Mouse (Mus musculus): ENCODE data around the gene Bhlhe23.

Gene Bhlhe23

GRCm38 (mm10) chr2:180775223-180775622 is 1.5 kb downstream of the Bhlhe23 start:
- DNase-seq (ENCODE audit: low spot score) = no peak

DNA sequence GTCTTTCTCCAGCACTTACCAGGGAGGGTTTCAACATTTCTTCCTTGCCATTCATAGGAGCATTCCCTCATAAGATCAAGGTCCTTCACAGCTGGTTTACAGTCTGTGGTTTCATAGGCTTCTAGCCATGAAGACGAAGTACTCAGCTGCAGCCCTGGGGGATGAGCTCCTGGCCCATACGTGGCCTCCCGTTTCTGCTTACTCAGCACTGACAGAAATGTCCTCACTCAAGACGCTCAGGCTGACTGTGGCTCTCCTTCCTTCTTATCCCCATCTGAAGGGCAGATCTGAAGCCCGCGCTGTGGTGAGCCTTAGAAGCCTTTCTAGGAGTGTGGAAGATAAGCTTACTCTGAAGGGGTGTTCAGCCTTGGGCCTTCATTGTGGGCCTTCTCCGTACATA is 11.0 kb downstream of the Bhlhe23 start:
- no peak for DNase-seq (ENCODE audit: low spot score)

GRCm38 (mm10) chr2:180764986-180765385 is 11.7 kb downstream of the Bhlhe23 start:
- DNase-seq (ENCODE audit: low spot score) = no peak

DNA sequence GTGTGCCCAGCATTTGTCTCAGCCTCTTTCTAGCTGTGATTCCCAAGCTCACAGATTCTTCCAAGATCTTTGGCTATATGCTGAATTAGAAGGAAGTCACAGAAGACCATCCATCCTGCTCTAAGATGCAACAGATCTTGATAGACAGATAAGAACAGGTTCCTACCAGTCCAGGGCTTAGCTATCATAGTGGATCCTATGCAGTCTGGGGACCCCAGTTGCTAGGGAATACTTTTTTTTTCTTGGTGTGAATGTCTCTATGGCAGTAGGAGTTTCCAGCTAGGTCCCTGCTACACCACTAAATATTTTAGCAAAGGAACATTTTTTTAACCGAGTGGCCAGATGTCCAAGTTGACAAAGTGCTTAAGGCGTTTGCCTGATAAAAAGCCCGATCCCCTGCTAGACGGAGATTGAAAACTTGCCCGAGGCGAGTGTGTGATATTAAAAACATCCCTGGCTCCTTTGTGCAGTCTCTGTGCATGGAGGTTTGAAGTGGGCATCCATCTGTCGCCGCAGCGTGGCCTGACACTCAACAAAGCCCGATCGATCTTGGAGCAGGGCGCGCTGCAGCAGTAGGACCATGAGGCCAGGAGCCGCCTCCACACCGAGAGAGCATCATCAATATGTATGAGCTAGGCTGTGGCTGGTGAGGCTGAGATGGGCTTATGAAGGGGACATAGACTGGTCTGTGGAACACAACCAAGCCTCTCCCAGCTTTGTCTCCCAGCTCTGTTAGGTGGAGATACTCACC is 18.0 kb downstream of the Bhlhe23 start:
- no peak for DNase-seq (ENCODE audit: low spot score)

DNA sequence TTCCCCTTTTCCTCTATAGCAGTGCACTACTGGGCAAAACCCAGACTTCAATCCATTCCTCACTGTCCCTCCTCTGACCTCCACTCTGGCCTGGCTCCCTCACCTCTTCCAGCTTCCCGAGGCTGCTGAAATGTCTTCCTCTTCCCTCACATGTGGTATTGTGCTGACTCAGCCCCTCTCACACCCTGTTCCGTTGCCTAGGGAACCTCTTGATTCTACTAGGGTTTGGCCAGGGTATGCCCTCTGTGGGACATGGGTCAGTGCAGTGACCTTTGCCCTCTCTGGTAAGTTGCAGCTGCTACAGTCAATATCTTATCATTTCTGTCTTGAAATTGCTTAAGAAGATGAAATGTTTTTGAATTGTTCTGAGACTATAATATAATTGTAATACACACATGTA is 19.9 kb downstream of the Bhlhe23 start:
- no peak for DNase-seq (ENCODE audit: low spot score)

DNA sequence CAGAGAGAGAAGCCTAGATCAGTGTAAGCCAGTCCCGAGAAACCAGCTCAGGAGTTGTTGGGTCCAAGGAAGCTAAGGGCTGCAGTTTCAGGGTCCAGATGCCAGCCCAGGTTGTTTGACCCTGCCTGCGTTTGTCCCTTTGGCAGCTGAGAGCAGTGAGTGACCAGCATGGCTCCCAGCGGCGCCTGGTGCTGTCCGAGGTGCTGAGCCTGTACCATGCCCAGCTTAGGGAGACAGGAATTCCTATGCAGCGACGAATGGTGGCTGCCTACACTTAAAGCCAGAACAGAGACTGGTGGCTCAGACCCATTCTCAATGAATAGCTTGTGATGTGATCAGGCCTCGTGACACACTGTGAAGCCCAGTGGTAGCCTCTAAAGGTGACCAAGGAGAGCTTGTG is 20.8 kb downstream of the Bhlhe23 start:
- DNase-seq (ENCODE audit: low spot score) = no peak

- no peak for DNase-seq (ENCODE audit: low spot score)
Observed at GRCm38 (mm10) chr2:180754976-180755688, 21.6 kb downstream of the Bhlhe23 start.

DNA sequence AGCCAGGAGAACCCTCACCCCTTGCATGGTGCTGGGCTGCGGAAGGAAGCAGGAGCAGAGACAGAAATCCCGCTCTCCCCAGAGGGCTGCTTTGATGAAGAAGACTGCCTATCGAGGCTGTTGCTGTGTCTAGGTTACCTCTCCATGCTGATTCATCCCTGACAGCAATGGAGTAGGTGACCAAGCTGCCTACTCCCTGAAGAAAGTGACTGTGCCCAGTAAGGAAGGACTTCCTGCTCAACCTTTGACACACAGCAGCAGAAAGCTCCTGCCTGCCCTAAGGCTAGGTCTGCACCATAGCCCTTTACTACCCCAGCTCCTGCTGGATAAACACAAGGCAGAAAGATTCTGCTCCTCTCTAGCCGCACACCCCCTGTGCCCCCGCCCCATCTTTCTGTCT is 27.8 kb downstream of the Bhlhe23 start:
- no peak for DNase-seq (ENCODE audit: low spot score)

DNA sequence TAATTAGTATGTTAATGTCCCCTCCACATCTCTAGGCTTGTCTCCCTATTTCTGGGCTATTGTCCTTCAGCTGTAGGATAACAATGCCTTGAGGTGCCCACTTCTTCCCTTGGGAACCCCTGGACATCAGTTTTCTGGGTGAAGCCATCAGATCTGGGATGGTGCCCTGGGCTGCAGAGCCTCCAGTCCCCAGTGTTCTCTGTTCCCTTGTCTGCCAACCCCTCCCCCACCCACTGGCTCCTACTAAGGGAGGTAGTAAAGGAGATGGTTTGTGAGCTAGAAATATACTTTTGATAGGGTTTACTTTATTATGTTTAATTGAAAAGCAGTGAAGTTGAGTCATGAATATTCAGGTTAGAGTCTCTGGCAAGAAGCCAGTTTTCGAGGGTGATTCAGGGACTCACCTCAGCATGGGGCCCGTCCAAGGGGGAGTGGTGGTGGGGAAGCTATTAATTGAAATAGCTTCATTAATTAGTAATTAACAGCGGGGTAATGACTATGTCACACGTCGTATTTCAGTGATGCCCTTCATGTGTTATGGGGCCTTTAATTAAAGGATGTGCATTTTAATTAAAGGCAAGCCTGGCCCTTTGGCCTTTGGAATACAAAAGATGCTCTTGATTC is 30.0 kb downstream of the Bhlhe23 start:
- DNase-seq (ENCODE audit: low spot score) = no peak

- peak; percentile 79 for DNase-seq (ENCODE audit: low spot score)
Observed at GRCm38 (mm10) chr2:180745248-180745927, 31.3 kb downstream of the Bhlhe23 start.

- DNase-seq (ENCODE audit: low spot score) = no peak
Observed at GRCm38 (mm10) chr2:180743321-180743720, 33.4 kb downstream of the Bhlhe23 start.

DNA sequence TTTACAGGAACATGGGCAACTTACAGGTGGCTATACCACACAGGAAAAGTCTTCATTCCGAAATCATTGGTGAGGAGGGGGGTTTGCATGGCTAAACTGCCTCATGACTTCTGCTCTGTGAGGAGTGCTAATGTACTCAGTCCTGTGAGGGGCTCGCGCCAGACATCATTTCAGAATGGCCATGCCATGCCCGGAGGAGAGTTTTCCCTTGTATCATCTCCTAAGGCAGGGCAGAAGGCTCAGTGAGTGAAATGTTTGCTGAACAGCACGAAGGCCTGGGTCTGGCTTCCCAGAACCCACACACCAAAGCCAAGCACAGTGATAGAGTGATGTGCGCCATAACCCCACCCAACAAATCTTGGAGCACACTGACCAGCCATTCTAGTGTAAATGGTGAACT is 33.9 kb downstream of the Bhlhe23 start:
- DNase-seq (ENCODE audit: low spot score) = no peak

DNA sequence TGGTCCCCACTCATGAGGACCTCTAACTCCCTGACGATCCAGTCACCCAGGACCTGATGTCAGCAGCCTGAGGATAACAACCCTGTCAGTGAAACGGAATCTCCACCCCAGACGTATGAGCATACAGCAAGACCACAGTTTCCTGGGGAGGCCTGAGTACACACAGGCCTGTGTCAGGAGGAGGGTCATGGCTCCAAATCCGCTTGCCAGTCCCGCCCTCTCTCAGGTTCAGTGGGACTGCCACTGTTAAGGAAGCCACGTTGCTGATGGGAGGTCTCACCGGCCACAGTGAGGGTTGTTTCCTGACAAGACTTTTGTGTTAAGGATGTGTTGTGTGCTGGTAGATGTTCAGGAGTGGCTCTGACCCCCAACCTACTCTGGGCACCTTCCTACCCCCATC is 35.3 kb downstream of the Bhlhe23 start:
- DNase-seq (ENCODE audit: low spot score) = no peak

GRCm38 (mm10) chr2:180740349-180740748 is 36.4 kb downstream of the Bhlhe23 start:
- DNase-seq (ENCODE audit: low spot score) = no peak

- no peak for DNase-seq (ENCODE audit: low spot score)
Observed at GRCm38 (mm10) chr2:180737984-180738383, 38.7 kb downstream of the Bhlhe23 start.

DNA sequence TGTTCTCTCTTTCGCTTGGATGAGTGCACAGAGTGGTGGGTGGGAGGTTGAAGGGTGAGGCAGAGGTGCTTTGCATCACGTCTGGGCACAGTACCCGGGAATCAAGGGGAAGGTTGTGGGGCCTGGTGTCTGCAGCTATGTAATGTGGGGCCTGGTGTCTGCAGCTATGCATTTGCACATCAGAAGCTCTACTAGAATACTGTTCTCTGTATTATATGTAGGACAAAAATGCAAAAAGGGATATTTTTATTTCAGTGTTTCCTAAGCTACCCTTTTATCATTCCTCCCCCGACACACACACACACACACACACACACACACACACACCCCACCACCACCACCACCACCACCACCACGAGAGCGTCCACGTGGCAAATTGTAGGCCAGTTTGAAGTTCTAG is 41.5 kb downstream of the Bhlhe23 start:
- DNase-seq (ENCODE audit: low spot score) = no peak

DNA sequence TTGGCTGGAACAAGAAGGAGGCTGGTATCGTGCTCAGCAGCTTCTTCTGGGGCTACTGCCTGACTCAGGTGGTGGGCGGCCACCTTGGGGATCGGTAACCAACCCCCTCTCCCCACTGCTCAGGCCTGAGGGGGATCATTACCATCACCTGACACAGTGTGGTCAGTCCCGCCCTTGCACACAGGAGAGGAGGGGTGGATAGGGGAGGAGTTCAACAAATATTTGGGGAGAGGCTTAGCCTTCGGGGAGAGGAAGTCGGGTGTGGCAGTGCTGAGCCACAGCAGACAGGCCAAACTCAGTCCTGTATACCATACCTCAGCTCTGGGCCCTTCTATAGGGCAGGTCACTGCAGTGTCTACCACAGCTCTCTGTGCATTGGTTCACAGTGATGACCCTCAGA is 44.7 kb downstream of the Bhlhe23 start:
- DNase-seq (ENCODE audit: low spot score) = no peak

GRCm38 (mm10) chr2:180731036-180731435 is 45.7 kb downstream of the Bhlhe23 start:
- DNase-seq (ENCODE audit: low spot score) = no peak

DNA sequence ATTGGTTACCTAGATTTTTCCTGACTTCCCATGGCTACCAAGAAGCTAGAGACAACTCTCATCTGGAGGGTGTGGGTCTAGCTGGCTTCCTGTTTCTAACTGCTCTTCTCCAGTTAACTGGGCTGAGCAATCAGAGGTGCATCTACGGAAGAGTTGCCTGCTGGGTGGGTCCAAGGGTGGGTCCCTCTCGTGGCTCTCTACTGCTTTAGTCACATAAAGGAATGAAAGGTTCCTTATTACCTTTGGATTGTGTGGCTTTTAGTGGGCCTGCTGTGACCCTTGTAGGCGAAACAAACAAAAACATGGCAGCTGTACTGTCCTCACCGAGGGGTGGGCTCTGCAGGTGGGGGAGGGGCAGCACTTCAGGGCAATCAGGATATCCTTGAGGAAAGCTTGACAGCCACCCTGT is 49.1 kb downstream of the Bhlhe23 start:
- no peak for DNase-seq (ENCODE audit: low spot score)

DNA sequence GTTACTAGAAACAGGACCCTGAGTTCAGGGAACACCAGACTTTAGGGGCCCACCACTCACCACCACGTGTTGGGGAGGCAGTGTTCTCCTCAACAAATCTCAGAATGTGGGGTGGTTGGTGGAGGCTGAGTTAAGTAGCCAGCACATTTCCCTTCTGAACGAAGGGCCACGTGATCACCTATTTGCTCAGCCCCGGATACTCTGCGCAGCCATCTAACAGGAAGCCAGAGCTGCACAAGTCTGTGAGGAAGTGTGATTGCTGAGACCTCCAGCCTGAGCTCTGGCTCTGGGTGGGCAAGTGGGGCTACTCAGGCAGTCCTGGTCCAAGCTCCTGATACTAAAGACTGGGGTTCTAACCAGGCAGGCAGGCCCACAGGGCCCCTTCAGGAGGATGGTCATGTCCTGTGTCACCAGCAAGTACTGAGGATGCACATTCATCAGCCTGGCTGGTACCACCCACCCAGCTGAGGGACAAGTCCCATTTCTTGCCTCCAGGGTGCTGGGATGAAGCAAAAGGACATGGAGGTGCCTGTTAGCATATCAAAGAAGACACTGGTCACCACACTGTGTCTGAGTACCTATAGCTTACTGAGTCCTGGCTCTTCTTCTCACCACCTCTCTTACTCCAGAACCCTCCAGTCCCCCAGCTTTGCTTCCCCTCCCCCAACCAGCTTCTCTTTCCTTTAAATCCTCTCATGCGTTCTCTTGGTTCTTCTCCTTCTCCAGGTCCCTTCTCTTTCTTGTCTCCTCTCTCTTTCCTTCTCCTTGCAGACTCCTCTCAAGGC is 49.9 kb downstream of the Bhlhe23 start:
- no peak for DNase-seq (ENCODE audit: low spot score)

DNA sequence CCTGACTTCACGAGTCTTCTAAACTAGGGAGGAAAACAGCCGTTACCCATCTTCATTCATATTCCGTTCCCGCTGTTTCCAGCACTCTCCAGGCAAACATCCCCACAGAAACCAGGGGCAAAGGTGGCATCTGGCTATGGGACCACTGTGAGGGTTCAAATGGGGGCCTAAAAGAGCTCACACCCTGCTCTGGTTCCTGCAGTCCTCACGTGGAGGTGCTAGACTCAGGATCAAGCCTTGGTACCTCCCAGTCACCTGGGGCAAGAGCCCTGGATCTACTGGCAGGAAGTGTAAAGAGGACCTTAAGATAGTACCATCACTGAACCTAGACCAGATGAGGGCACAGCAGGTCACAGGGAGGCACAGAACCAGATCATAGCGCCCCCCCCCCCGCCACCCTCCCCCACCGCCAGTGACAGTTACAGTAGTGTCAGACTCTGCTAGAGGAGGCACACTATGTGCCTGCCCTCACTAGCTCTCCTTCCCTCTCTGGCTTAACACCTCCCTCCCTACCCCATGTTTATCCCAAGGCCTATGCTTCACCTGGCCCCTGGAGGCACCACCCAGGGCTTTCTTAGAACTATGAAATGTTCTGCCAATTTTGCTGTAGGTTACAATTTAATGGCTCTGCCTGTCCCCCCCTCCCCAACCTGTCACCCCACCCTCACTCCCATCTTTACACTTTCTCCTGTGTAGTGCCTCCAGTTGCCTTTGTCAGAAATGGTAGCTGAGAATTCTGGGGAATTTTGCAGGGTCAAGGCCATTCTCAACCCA is 50.7 kb downstream of the Bhlhe23 start:
- DNase-seq (ENCODE audit: low spot score) = no peak
